24 mouse cellular contexts compared by ENCODE assay signal in genomic region chr5:65047285-65047855, GRCm38 (mm10). TPM values are rescaled to one million over a fixed set of nuclear protein-coding genes. Genes with fewer than 3 reads are reported as not detected.
DNase-seq lines count a peak whose midpoint lies in the region; ATAC-seq and TF ChIP-seq lines count a peak whose summit lies in the region.
"Had no signal": no experiment of that assay in that cellular context is flagged by ENCODE, and none has a peak within 500 bp of the region (broad histone marks: within the 10 kb centered on the region; RNA-seq: fewer than 3 reads in every experiment).

No protein-coding gene starts in this region.

- no peak for TF ChIP-seq CTCF in liver, adult 2 months (IDR thresholded peaks at IDR 0.05; ENCODE audit: low read depth, low read length)
- no peak for TF ChIP-seq CTCF in liver, postnatal 0 days (IDR thresholded peaks at IDR 0.05; ENCODE audit: low read depth)

- ATAC-seq in hindbrain, embryonic 13.5 days (ENCODE audit: low FRiP score) = no peak
- no peak for ATAC-seq in hindbrain, embryonic 12.5 days (ENCODE audit: low FRiP score)
- no peak for ATAC-seq in liver, postnatal 0 days
- ATAC-seq in forebrain, embryonic 15.5 days (replicated peaks) = 0 out of 2 replicates have a peak, but pooled peaks have one; percentile 8
- ATAC-seq: inflammation-experienced regulatory T-cells, adult 6 months had no signal

- WGBS in hindbrain, embryonic 13.5 days = 50% methylated on average over 12 of the region's 12 CpGs
- WGBS in hindbrain, embryonic 12.5 days = 58% methylated on average over 12 of the region's 12 CpGs
- 63% methylated on average over 12 of the region's 12 CpGs for WGBS in liver, adult 2 months
- 65% methylated on average over 12 of the region's 12 CpGs for WGBS in liver, postnatal 0 days (ENCODE audit: insufficient replicate concordance)
- 34% methylated on average over 12 of the region's 12 CpGs for WGBS in forebrain, embryonic 15.5 days

- H3K4me3 ChIP-seq in hindbrain, embryonic 13.5 days = no peak overlapping the region
- no peak overlapping the region for H3K4me3 ChIP-seq in hindbrain, embryonic 12.5 days
- no peak overlapping the region for H3K4me3 ChIP-seq in liver, adult 2 months (ENCODE audit: insufficient read depth, low read depth, low read length)
- no peak overlapping the region for H3K4me3 ChIP-seq in liver, postnatal 0 days (ENCODE audit: low read depth, low read length)
- no peak overlapping the region for H3K4me3 ChIP-seq in forebrain, embryonic 15.5 days
- H3K4me3 ChIP-seq: embryonic facial prominence, embryonic 12.5 days; midbrain, embryonic 12.5 days; myocyte; neural tube, embryonic 13.5 days had no signal

- H3K4me1 ChIP-seq in hindbrain, embryonic 13.5 days (replicated peaks) = peaks cover 24% of the 10 kb centered on the region
- H3K4me1 ChIP-seq in hindbrain, embryonic 12.5 days = peaks cover 5% of the 10 kb centered on the region; the same call in 1 of the 2 replicates
- H3K4me1 ChIP-seq in liver, adult 2 months (ENCODE audit: control insufficient read depth, insufficient read depth, low read length) = peaks cover 3% of the 10 kb centered on the region; the same call in 1 of the 2 replicates
- no peaks in the 10 kb centered on the region for H3K4me1 ChIP-seq in liver, postnatal 0 days (ENCODE audit: insufficient read depth)
- peaks cover 20% of the 10 kb centered on the region for H3K4me1 ChIP-seq in forebrain, embryonic 15.5 days

- no peaks in the 10 kb centered on the region for H3K36me3 ChIP-seq in hindbrain, embryonic 13.5 days
- H3K36me3 ChIP-seq in hindbrain, embryonic 12.5 days = no peaks in the 10 kb centered on the region
- H3K36me3 ChIP-seq in liver, adult 2 months (ENCODE audit: control insufficient read depth, insufficient read depth, low read length) = no peaks in the 10 kb centered on the region
- no peaks in the 10 kb centered on the region for H3K36me3 ChIP-seq in liver, postnatal 0 days (replicated peaks; ENCODE audit: insufficient read depth, low read length)
- H3K36me3 ChIP-seq in forebrain, embryonic 15.5 days = no peaks in the 10 kb centered on the region
- H3K36me3 ChIP-seq: embryonic facial prominence, embryonic 12.5 days; midbrain, embryonic 12.5 days; neural tube, embryonic 13.5 days had no signal

- H3K9ac ChIP-seq in hindbrain, embryonic 13.5 days = no peak overlapping the region
- H3K9ac ChIP-seq in hindbrain, embryonic 12.5 days = no peak overlapping the region
- H3K9ac ChIP-seq in liver, adult 2 months (ENCODE audit: low read depth, low read length) = no peak overlapping the region
- H3K9ac ChIP-seq in liver, postnatal 0 days (replicated peaks) = no peak overlapping the region
- H3K9ac ChIP-seq in forebrain, embryonic 15.5 days (replicated peaks) = no peak overlapping the region
- H3K9ac ChIP-seq: embryonic facial prominence, embryonic 12.5 days; midbrain, embryonic 12.5 days; neural tube, embryonic 13.5 days had no signal

- no peak for TF ChIP-seq POLR2A in liver, adult 2 months (IDR thresholded peaks at IDR 0.05; ENCODE audit: extremely low read depth, insufficient read depth, low read length)

- no peaks in the 10 kb centered on the region for H3K79me2 ChIP-seq in liver, adult 2 months (ENCODE audit: control insufficient read depth, insufficient read depth, low read length)

- no peaks in the 10 kb centered on the region for H3K9me3 ChIP-seq in hindbrain, embryonic 13.5 days
- H3K9me3 ChIP-seq in hindbrain, embryonic 12.5 days (replicated peaks) = no peaks in the 10 kb centered on the region
- H3K9me3 ChIP-seq in liver, postnatal 0 days (ENCODE audit: low read length) = no peaks in the 10 kb centered on the region
- no peaks in the 10 kb centered on the region for H3K9me3 ChIP-seq in forebrain, embryonic 15.5 days
- H3K9me3 ChIP-seq: embryonic facial prominence, embryonic 12.5 days; midbrain, embryonic 12.5 days; neural tube, embryonic 13.5 days had no signal

- peak; percentile 38 to 39 for DNase-seq in cerebellum, postnatal 10 days
- DNase-seq in cerebellum, postnatal 4 days (ENCODE audit: low spot score in 2 of 2) = no peak
- DNase-seq in liver, adult 2 months (ENCODE audit: extremely low read depth, low read depth, low spot score) = peak; percentile 69
- DNase-seq in liver, postnatal 0 days = no peak
- DNase-seq in thymus, postnatal 25 days = no peak
- DNase-seq: adrenal gland, postnatal 14 days; cerebellum, adult 9-10 months; kidney, adult 8-10 months; lung, adult 18-20 months; lung, postnatal 10 days; right cerebral cortex, adult 18-20 months; right cerebral cortex, postnatal 4 days had no signal

- no peak for TF ChIP-seq EP300 in liver, postnatal 0 days (IDR thresholded peaks at IDR 0.05; ENCODE audit: low read depth)

- no peaks in the 10 kb centered on the region for H3K27me3 ChIP-seq in hindbrain, embryonic 13.5 days
- no peaks in the 10 kb centered on the region for H3K27me3 ChIP-seq in hindbrain, embryonic 12.5 days
- H3K27me3 ChIP-seq in liver, adult 2 months (ENCODE audit: control insufficient read depth, insufficient read depth, low read length) = no peaks in the 10 kb centered on the region
- no peaks in the 10 kb centered on the region for H3K27me3 ChIP-seq in liver, postnatal 0 days (ENCODE audit: insufficient read depth, low read length)
- no peaks in the 10 kb centered on the region for H3K27me3 ChIP-seq in forebrain, embryonic 15.5 days
- H3K27me3 ChIP-seq: embryonic facial prominence, embryonic 12.5 days; midbrain, embryonic 12.5 days; neural tube, embryonic 13.5 days had no signal

- no peak overlapping the region for H3K4me2 ChIP-seq in hindbrain, embryonic 13.5 days
- H3K4me2 ChIP-seq in hindbrain, embryonic 12.5 days (replicated peaks) = no peak overlapping the region
- no peak overlapping the region for H3K4me2 ChIP-seq in liver, postnatal 0 days (ENCODE audit: low read depth, low read length)
- H3K4me2 ChIP-seq in forebrain, embryonic 15.5 days (replicated peaks) = no peak overlapping the region
- H3K4me2 ChIP-seq: embryonic facial prominence, embryonic 12.5 days; liver, embryonic 11.5 days; midbrain, embryonic 12.5 days; neural tube, embryonic 13.5 days had no signal

- H3K27ac ChIP-seq in hindbrain, embryonic 13.5 days = peak overlapping the region; percentile 45
- H3K27ac ChIP-seq in hindbrain, embryonic 12.5 days = no peak overlapping the region
- H3K27ac ChIP-seq in liver, adult 2 months (replicated peaks; ENCODE audit: insufficient read depth, low read depth, low read length) = peak overlapping the region; percentile 11
- no peak overlapping the region for H3K27ac ChIP-seq in liver, postnatal 0 days (ENCODE audit: low read depth)
- H3K27ac ChIP-seq in forebrain, embryonic 15.5 days (replicated peaks) = peak overlapping the region; percentile 74
- H3K27ac ChIP-seq: embryonic facial prominence, embryonic 12.5 days; midbrain, embryonic 12.5 days; neural tube, embryonic 13.5 days had no signal

RNA-seq across cellular contexts. Expression of gene Tmem156, which starts 44.6 kb away (rescaled TPM):
- polyA plus RNA-seq in hindbrain, embryonic 13.5 days (2015; fragmentation: Nextera tagmentation; extraction: Ambion mirVana) = 0.19 TPM in 1 of 2 replicates, not detected in the other
- not detected in 2 replicates for polyA plus RNA-seq in hindbrain, embryonic 12.5 days (2016; fragmentation: Nextera tagmentation; extraction: Ambion mirVana)
- 0.40 and 0.65 TPM in 2 replicates for total RNA-seq in liver, adult 2 months (2014; rRNA removed)
- not detected in 2 replicates for polyA plus RNA-seq in liver, adult 2 months (2012; rRNA removed)
- polyA plus RNA-seq in liver, postnatal 0 days (2015; fragmentation: Nextera tagmentation; extraction: Ambion mirVana) = 0.67 and 1.2 TPM in 2 replicates
- polyA plus RNA-seq in forebrain, embryonic 15.5 days (2015; fragmentation: Nextera tagmentation; extraction: Ambion mirVana) = 0.11 and 0.13 TPM in 2 replicates
- total RNA-seq: gastrocnemius, adult 18-20 months; heart, postnatal 25 days had no signal
- polyA plus RNA-seq: embryonic facial prominence, embryonic 12.5 days; heart, embryonic 14.5 days; neural tube, embryonic 13.5 days had no signal

RNA-seq across cellular contexts. Expression of gene Klhl5, which starts 60.0 kb away (rescaled TPM):
- polyA plus RNA-seq in hindbrain, embryonic 13.5 days (2015; fragmentation: Nextera tagmentation; extraction: Ambion mirVana) = 42.8 and 52.3 TPM in 2 replicates
- 33.3 and 33.7 TPM in 2 replicates for polyA plus RNA-seq in hindbrain, embryonic 12.5 days (2016; fragmentation: Nextera tagmentation; extraction: Ambion mirVana)
- total RNA-seq in liver, adult 2 months (2014; rRNA removed) = 18.5 and 23.8 TPM in 2 replicates
- polyA plus RNA-seq in liver, adult 2 months (2012; rRNA removed) = 13.8 and 15.3 TPM in 2 replicates
- 5.2 and 5.6 TPM in 2 replicates for polyA plus RNA-seq in liver, postnatal 0 days (2015; fragmentation: Nextera tagmentation; extraction: Ambion mirVana)
- 59.0 and 60.4 TPM in 2 replicates for polyA plus RNA-seq in forebrain, embryonic 15.5 days (2015; fragmentation: Nextera tagmentation; extraction: Ambion mirVana)

Comparison
In these comparisons a context has a peak if more than half of its experiments do, and no peak if none do; other contexts are left out.
1. DNase-seq: peak in cerebellum, postnatal 10 days (2 of 2) and liver, adult 2 months (single experiment); none in cerebellum, postnatal 4 days (0 of 2), liver, postnatal 0 days (single experiment) and thymus, postnatal 25 days (single experiment).
2. H3K27ac ChIP-seq: peak in hindbrain, embryonic 13.5 days (single experiment), liver, adult 2 months (single experiment) and forebrain, embryonic 15.5 days (single experiment); none in hindbrain, embryonic 12.5 days (single experiment) and liver, postnatal 0 days (single experiment).